Mouse (Mus musculus): ENCODE data around the gene Zfp366. TPM values are rescaled to one million over a fixed set of nuclear protein-coding genes. Genes with fewer than 3 reads are reported as not detected.
A peak's percentile ranks its signal among the peaks of the same experiment; 100 is the strongest.

Gene Zfp366
- polyA plus RNA-seq, 1 experiment = 4.3 TPM

GRCm38 (mm10) chr13:99263159-99263783 is 78.6 kb downstream of the Zfp366 start:
- 73% methylated on average over 4 of the region's 4 CpGs for WGBS
- TF ChIP-seq CTCF (conservative IDR thresholded peaks at IDR 0.05; ENCODE audit: insufficient read depth, insufficient read length, low read depth, low read length) (no peak), POLR2A (IDR thresholded peaks at IDR 0.05; ENCODE audit: low read depth, low read length) (no peak)
- Histone ChIP-seq H3K27me3 (replicated peaks; ENCODE audit: control insufficient read depth, insufficient read depth, low read length) (no peaks in the 10 kb centered on the region), H3K36me3 (ENCODE audit: control insufficient read depth, insufficient read depth, low read length) (no peaks in the 10 kb centered on the region), H3K4me1 (ENCODE audit: control insufficient read depth, insufficient read depth, low read length) (0 out of 2 replicates have a peak, but pooled peaks cover 2% of the 10 kb centered on the region), H3K4me3 (ENCODE audit: insufficient read depth, low read depth, low read length) (no peak overlapping the region), H3K27ac (ENCODE audit: insufficient read depth, low read depth, low read length) (no peak overlapping the region)
- DNase-seq = no peak

GRCm38 (mm10) chr13:99264483-99264882 is 79.9 kb downstream of the Zfp366 start:
- Histone ChIP-seq H3K36me3 (ENCODE audit: control insufficient read depth, insufficient read depth, low read length) (no peaks in the 10 kb centered on the region), H3K4me3 (ENCODE audit: insufficient read depth, low read depth, low read length) (no peak overlapping the region), H3K4me1 (ENCODE audit: control insufficient read depth, insufficient read depth, low read length) (0 out of 2 replicates have a peak, but pooled peaks cover 2% of the 10 kb centered on the region), H3K27ac (ENCODE audit: insufficient read depth, low read depth, low read length) (no peak overlapping the region), H3K27me3 (replicated peaks; ENCODE audit: control insufficient read depth, insufficient read depth, low read length) (no peaks in the 10 kb centered on the region)
- no peak for TF ChIP-seq POLR2A (IDR thresholded peaks at IDR 0.05; ENCODE audit: low read depth, low read length)
- TF ChIP-seq CTCF (conservative IDR thresholded peaks at IDR 0.05; ENCODE audit: insufficient read depth, insufficient read length, low read depth, low read length) = no peak
- no peak for DNase-seq
- 89% methylated on average over 6 of the region's 6 CpGs for WGBS

- Histone ChIP-seq H3K36me3 (ENCODE audit: control insufficient read depth, insufficient read depth, low read length) (no peaks in the 10 kb centered on the region), H3K4me1 (ENCODE audit: control insufficient read depth, insufficient read depth, low read length) (no peaks in the 10 kb centered on the region), H3K27ac (ENCODE audit: insufficient read depth, low read depth, low read length) (no peak overlapping the region), H3K4me3 (ENCODE audit: insufficient read depth, low read depth, low read length) (no peak overlapping the region), H3K27me3 (replicated peaks; ENCODE audit: control insufficient read depth, insufficient read depth, low read length) (no peaks in the 10 kb centered on the region; the same call in 1 of the 2 replicates)
- DNase-seq = no peak
- WGBS = 98% methylated on average over 3 of the region's 3 CpGs
- TF ChIP-seq CTCF (conservative IDR thresholded peaks at IDR 0.05; ENCODE audit: insufficient read depth, insufficient read length, low read depth, low read length) (no peak), POLR2A (IDR thresholded peaks at IDR 0.05; ENCODE audit: low read depth, low read length) (no peak)
Observed at GRCm38 (mm10) chr13:99272046-99272445, 87.4 kb downstream of the Zfp366 start.

- Histone ChIP-seq H3K4me3 (ENCODE audit: insufficient read depth, low read depth, low read length) (no peak overlapping the region), H3K36me3 (ENCODE audit: control insufficient read depth, insufficient read depth, low read length) (no peaks in the 10 kb centered on the region), H3K27ac (ENCODE audit: insufficient read depth, low read depth, low read length) (no peak overlapping the region), H3K27me3 (replicated peaks; ENCODE audit: control insufficient read depth, insufficient read depth, low read length) (no peaks in the 10 kb centered on the region; the same call in 1 of the 2 replicates), H3K4me1 (ENCODE audit: control insufficient read depth, insufficient read depth, low read length) (no peaks in the 10 kb centered on the region)
- no peak for DNase-seq
- 95% methylated on average over 3 of the region's 3 CpGs for WGBS
- TF ChIP-seq CTCF (conservative IDR thresholded peaks at IDR 0.05; ENCODE audit: insufficient read depth, insufficient read length, low read depth, low read length) (no peak), POLR2A (IDR thresholded peaks at IDR 0.05; ENCODE audit: low read depth, low read length) (no peak)
Observed at GRCm38 (mm10) chr13:99277521-99277920, 92.9 kb downstream of the Zfp366 start.

GRCm38 (mm10) chr13:99278511-99278910 is 93.9 kb downstream of the Zfp366 start:
- H3K4me1 ChIP-seq (ENCODE audit: control insufficient read depth, insufficient read depth, low read length) = no peaks in the 10 kb centered on the region
- no peak overlapping the region for H3K27ac ChIP-seq (ENCODE audit: insufficient read depth, low read depth, low read length)
- no peak for DNase-seq
- TF ChIP-seq POLR2A (IDR thresholded peaks at IDR 0.05; ENCODE audit: low read depth, low read length) = no peak
- no peak for TF ChIP-seq CTCF (conservative IDR thresholded peaks at IDR 0.05; ENCODE audit: insufficient read depth, insufficient read length, low read depth, low read length)
- no peaks in the 10 kb centered on the region; the same call in 1 of the 2 replicates for H3K27me3 ChIP-seq (replicated peaks; ENCODE audit: control insufficient read depth, insufficient read depth, low read length)
- no peaks in the 10 kb centered on the region for H3K36me3 ChIP-seq (ENCODE audit: control insufficient read depth, insufficient read depth, low read length)
- 84% methylated on average over 6 of the region's 6 CpGs for WGBS
- H3K4me3 ChIP-seq (ENCODE audit: insufficient read depth, low read depth, low read length) = no peak overlapping the region

- Histone ChIP-seq H3K4me3 (ENCODE audit: insufficient read depth, low read depth, low read length) (no peak overlapping the region), H3K36me3 (ENCODE audit: control insufficient read depth, insufficient read depth, low read length) (no peaks in the 10 kb centered on the region), H3K27ac (ENCODE audit: insufficient read depth, low read depth, low read length) (no peak overlapping the region), H3K4me1 (ENCODE audit: control insufficient read depth, insufficient read depth, low read length) (no peaks in the 10 kb centered on the region), H3K27me3 (replicated peaks; ENCODE audit: control insufficient read depth, insufficient read depth, low read length) (no peaks in the 10 kb centered on the region)
- TF ChIP-seq CTCF (conservative IDR thresholded peaks at IDR 0.05; ENCODE audit: insufficient read depth, insufficient read length, low read depth, low read length) = no peak
- no peak for TF ChIP-seq POLR2A (IDR thresholded peaks at IDR 0.05; ENCODE audit: low read depth, low read length)
- WGBS = 68% methylated on average over 10 of the region's 10 CpGs
- DNase-seq = no peak
Observed at GRCm38 (mm10) chr13:99279351-99279750, 94.7 kb downstream of the Zfp366 start.

GRCm38 (mm10) chr13:99282961-99283360 is 98.3 kb downstream of the Zfp366 start:
- peak; percentile 7 for DNase-seq
- no peaks in the 10 kb centered on the region for H3K36me3 ChIP-seq (ENCODE audit: control insufficient read depth, insufficient read depth, low read length)
- no peak for TF ChIP-seq POLR2A (IDR thresholded peaks at IDR 0.05; ENCODE audit: low read depth, low read length)
- no peak for TF ChIP-seq CTCF (conservative IDR thresholded peaks at IDR 0.05; ENCODE audit: insufficient read depth, insufficient read length, low read depth, low read length)
- 54% methylated on average over 6 of the region's 6 CpGs for WGBS
- no peaks in the 10 kb centered on the region for H3K27me3 ChIP-seq (replicated peaks; ENCODE audit: control insufficient read depth, insufficient read depth, low read length)
- no peak overlapping the region for H3K27ac ChIP-seq (ENCODE audit: insufficient read depth, low read depth, low read length)
- no peaks in the 10 kb centered on the region for H3K4me1 ChIP-seq (ENCODE audit: control insufficient read depth, insufficient read depth, low read length)
- no peak overlapping the region for H3K4me3 ChIP-seq (ENCODE audit: insufficient read depth, low read depth, low read length)

Data from kidney, adult 2 months (tissue).